Comparison of ENCODE assay signal across 8 mouse cellular contexts in the genomic region with DNA sequence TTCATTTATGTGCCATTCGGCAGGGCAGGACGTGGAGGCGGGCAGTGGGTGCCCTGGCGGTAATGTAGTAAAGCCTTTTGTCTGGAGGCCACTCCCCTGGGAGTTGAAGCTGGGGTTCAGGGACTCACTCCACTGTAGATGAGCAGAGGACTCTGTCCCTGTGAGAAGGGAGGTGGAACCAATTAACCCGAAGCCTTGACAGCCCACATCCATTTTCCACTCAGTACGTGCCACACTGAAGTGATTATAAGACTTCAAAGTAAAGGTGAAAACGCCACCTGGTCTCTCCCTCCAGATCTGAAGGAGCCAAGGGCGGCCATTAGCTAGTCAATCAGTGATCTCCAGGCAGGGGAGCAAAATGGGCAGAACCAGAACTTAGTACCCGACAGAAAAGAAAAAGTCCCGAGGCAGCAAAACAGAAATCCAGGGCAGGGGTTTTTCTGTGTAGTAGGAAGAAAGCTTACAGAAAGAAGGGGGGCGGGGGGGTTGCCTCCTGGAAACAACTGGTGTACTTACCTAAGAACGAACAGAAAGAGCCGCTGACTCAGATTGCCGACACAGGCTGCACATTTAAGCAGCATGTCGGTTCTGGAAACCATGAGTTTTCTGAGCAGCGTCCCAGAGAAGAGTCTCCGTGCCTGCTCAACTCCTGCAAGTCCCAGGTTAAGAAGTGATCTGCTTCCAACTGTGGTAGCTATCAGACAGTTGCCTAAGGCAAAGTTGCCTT. TPM values are rescaled to one million over a fixed set of nuclear protein-coding genes. Genes with fewer than 3 reads are reported as not detected.
DNase-seq lines count a peak whose midpoint lies in the region; ATAC-seq and TF ChIP-seq lines count a peak whose summit lies in the region.

Gene Slc11a2 (minus strand): TSS at position 677 of the 727 bp plus-strand sequence.

- peak within 1 kb of the TSS; percentile 17 for H3K4me3 ChIP-seq in embryonic facial prominence, embryonic 11.5 days (ENCODE audit: low read depth, low read length)
- peak within 1 kb of the TSS; percentile 96 for H3K4me3 ChIP-seq in heart, embryonic 13.5 days
- peak within 1 kb of the TSS; percentile 92 for H3K4me3 ChIP-seq in kidney, embryonic 15.5 days (replicated peaks)
- peak within 1 kb of the TSS; percentile 96 for H3K4me3 ChIP-seq in lung, embryonic 14.5 days (ENCODE audit: low read depth, low read length)
- H3K4me3 ChIP-seq in stomach, postnatal 0 days (ENCODE audit: low read depth, low read length) = peak within 1 kb of the TSS; percentile 86

- no peak for ATAC-seq in embryonic facial prominence, embryonic 11.5 days (replicated peaks; ENCODE audit: insufficient number of reproducible peaks, low FRiP score, low TSS enrichment, low read depth)
- no peak for ATAC-seq in heart, embryonic 13.5 days (ENCODE audit: extremely low read depth, insufficient number of reproducible peaks, low FRiP score, low TSS enrichment)
- ATAC-seq in kidney, embryonic 15.5 days (replicated peaks; ENCODE audit: low FRiP score) = no peak
- ATAC-seq in lung, embryonic 14.5 days (ENCODE audit: insufficient read depth) = no peak
- no peak for ATAC-seq in stomach, postnatal 0 days (ENCODE audit: low FRiP score, low TSS enrichment)

- H3K9ac ChIP-seq in embryonic facial prominence, embryonic 11.5 days (replicated peaks; ENCODE audit: low read length) = peak within 1 kb of the TSS; percentile 8
- H3K9ac ChIP-seq in heart, embryonic 13.5 days = peak within 1 kb of the TSS; percentile 78
- H3K9ac ChIP-seq in kidney, embryonic 15.5 days = peak within 1 kb of the TSS; percentile 59
- peak within 1 kb of the TSS; percentile 36 for H3K9ac ChIP-seq in lung, embryonic 14.5 days
- H3K9ac ChIP-seq in stomach, postnatal 0 days (ENCODE audit: low read length) = peak within 1 kb of the TSS; percentile 53

- 0 out of 2 replicates have a peak, but pooled peaks have one; percentile 1 for TF ChIP-seq CTCF in lung, embryonic 14.5 days (IDR thresholded peaks at IDR 0.05; ENCODE audit: low read depth)
- peak; percentile 1; the same call in 1 of the 2 replicates for TF ChIP-seq CTCF in stomach, postnatal 0 days (IDR thresholded peaks at IDR 0.05; ENCODE audit: low read depth)

- TF ChIP-seq EP300 in stomach, postnatal 0 days (optimal IDR thresholded peaks at IDR 0.05) = no peak

- H3K27ac ChIP-seq in embryonic facial prominence, embryonic 11.5 days (replicated peaks; ENCODE audit: low read depth, low read length) = no peak within 1 kb of the TSS
- no peak within 1 kb of the TSS for H3K27ac ChIP-seq in heart, embryonic 13.5 days (replicated peaks)
- H3K27ac ChIP-seq in kidney, embryonic 15.5 days = peak within 1 kb of the TSS; percentile 81
- no peak within 1 kb of the TSS for H3K27ac ChIP-seq in lung, embryonic 14.5 days (ENCODE audit: low read depth)
- H3K27ac ChIP-seq in stomach, postnatal 0 days (replicated peaks) = 0 out of 2 replicates have a peak within 1 kb of the TSS, but pooled peaks have one; percentile 45

- no peaks in the 10 kb centered on the region for H3K36me3 ChIP-seq in embryonic facial prominence, embryonic 11.5 days (replicated peaks; ENCODE audit: control insufficient read depth, insufficient read depth, low read depth, low read length)
- no peaks in the 10 kb centered on the region for H3K36me3 ChIP-seq in heart, embryonic 13.5 days
- no peaks in the 10 kb centered on the region for H3K36me3 ChIP-seq in kidney, embryonic 15.5 days
- no peaks in the 10 kb centered on the region for H3K36me3 ChIP-seq in lung, embryonic 14.5 days (ENCODE audit: insufficient read depth)
- H3K36me3 ChIP-seq in stomach, postnatal 0 days (ENCODE audit: control insufficient read depth, insufficient read depth, low read length) = no peaks in the 10 kb centered on the region

- no peaks in the 10 kb centered on the region; the same call in 1 of the 2 replicates for H3K27me3 ChIP-seq in embryonic facial prominence, embryonic 11.5 days (ENCODE audit: control insufficient read depth, insufficient read depth, low read length)
- peaks cover 25% of the 10 kb centered on the region for H3K27me3 ChIP-seq in heart, embryonic 13.5 days (replicated peaks)
- peaks cover 15% of the 10 kb centered on the region; the same call in 1 of the 2 replicates for H3K27me3 ChIP-seq in kidney, embryonic 15.5 days
- H3K27me3 ChIP-seq in lung, embryonic 14.5 days (ENCODE audit: insufficient read depth, low read length) = peaks cover 16% of the 10 kb centered on the region
- H3K27me3 ChIP-seq in stomach, postnatal 0 days (ENCODE audit: control insufficient read depth, insufficient read depth, low read length) = no peaks in the 10 kb centered on the region

- no peak for DNase-seq in layer of hippocampus, adult 8-10 months (ENCODE audit: low spot score in 2 of 2)
- no peak for DNase-seq in layer of hippocampus, adult 9-10 months (ENCODE audit: low spot score)
- DNase-seq in embryonic facial prominence, embryonic 11.5 days (ENCODE audit: low spot score) = peak; percentile 36
- DNase-seq in lung, embryonic 14.5 days = peak; percentile 26
- peak; percentile 49 for DNase-seq in stomach, postnatal 0 days (ENCODE audit: low spot score)
- DNase-seq in cerebellum, adult 18-20 months = no peak

- WGBS in embryonic facial prominence, embryonic 11.5 days = 24% methylated on average over 17 of the region's 17 CpGs
- WGBS in heart, embryonic 13.5 days = 28% methylated on average over 17 of the region's 17 CpGs
- 18% methylated on average over 17 of the region's 17 CpGs for WGBS in kidney, embryonic 15.5 days
- WGBS in lung, embryonic 14.5 days = 24% methylated on average over 17 of the region's 17 CpGs
- WGBS in stomach, postnatal 0 days = 25% methylated on average over 17 of the region's 17 CpGs

- no peaks in the 10 kb centered on the region for H3K9me3 ChIP-seq in embryonic facial prominence, embryonic 11.5 days (replicated peaks; ENCODE audit: control insufficient read depth, low read length)
- H3K9me3 ChIP-seq in heart, embryonic 13.5 days = no peaks in the 10 kb centered on the region
- no peaks in the 10 kb centered on the region for H3K9me3 ChIP-seq in kidney, embryonic 15.5 days (replicated peaks)
- no peaks in the 10 kb centered on the region for H3K9me3 ChIP-seq in lung, embryonic 14.5 days (ENCODE audit: low read depth, low read length)
- H3K9me3 ChIP-seq in stomach, postnatal 0 days (ENCODE audit: control insufficient read depth, low read length) = no peaks in the 10 kb centered on the region

- H3K4me1 ChIP-seq in embryonic facial prominence, embryonic 11.5 days (ENCODE audit: control insufficient read depth, insufficient read depth, low read length) = peaks cover 3% of the 10 kb centered on the region; the same call in 1 of the 2 replicates
- H3K4me1 ChIP-seq in heart, embryonic 13.5 days = peaks cover 45% of the 10 kb centered on the region
- peaks cover 50% of the 10 kb centered on the region for H3K4me1 ChIP-seq in kidney, embryonic 15.5 days
- 0 out of 2 replicates have a peak, but pooled peaks cover 6% of the 10 kb centered on the region for H3K4me1 ChIP-seq in lung, embryonic 14.5 days (ENCODE audit: insufficient read depth)
- no peaks in the 10 kb centered on the region; the same call in 1 of the 2 replicates for H3K4me1 ChIP-seq in stomach, postnatal 0 days (replicated peaks; ENCODE audit: control insufficient read depth, insufficient read depth)

- peak within 1 kb of the TSS; percentile 90 for H3K4me2 ChIP-seq in embryonic facial prominence, embryonic 11.5 days (ENCODE audit: low read depth, low read length)
- H3K4me2 ChIP-seq in heart, embryonic 13.5 days = peak within 1 kb of the TSS; percentile 100
- H3K4me2 ChIP-seq in kidney, embryonic 15.5 days = peak within 1 kb of the TSS; percentile 97
- peak within 1 kb of the TSS; percentile 94 for H3K4me2 ChIP-seq in lung, embryonic 14.5 days
- peak within 1 kb of the TSS; percentile 94 for H3K4me2 ChIP-seq in stomach, postnatal 0 days (replicated peaks; ENCODE audit: low read depth)

RNA-seq across cellular contexts. Expression of gene Slc11a2, which starts in this region (rescaled TPM):
- 10 to 100 TPM; 54.1 to 68.5 (median 60.4) TPM for total RNA-seq in layer of hippocampus, adult 8-10 months (2022)
- 18.3 and 18.8 TPM in 2 replicates for polyA plus RNA-seq in embryonic facial prominence, embryonic 11.5 days (2014; fragmentation: Nextera tagmentation; extraction: Ambion mirVana)
- 12.8 and 13.2 TPM in 2 replicates for polyA plus RNA-seq in heart, embryonic 13.5 days (2015; fragmentation: Nextera tagmentation; extraction: Ambion mirVana)
- 26.8 and 28.2 TPM in 2 replicates for polyA plus RNA-seq in kidney, embryonic 15.5 days (2015; fragmentation: Nextera tagmentation; extraction: Ambion mirVana)
- polyA plus RNA-seq in lung, embryonic 14.5 days (2014; fragmentation: Nextera tagmentation; extraction: Ambion mirVana) = 17.8 and 21.6 TPM in 2 replicates
- 12.2 and 15.8 TPM in 2 replicates for polyA plus RNA-seq in stomach, postnatal 0 days (2015; fragmentation: Nextera tagmentation; extraction: Ambion mirVana)

Comparison
In these comparisons a context has a peak if more than half of its experiments do, and no peak if none do; other contexts are left out.
1. DNase-seq: peak in embryonic facial prominence, embryonic 11.5 days (single experiment), lung, embryonic 14.5 days (single experiment) and stomach, postnatal 0 days (single experiment); none in layer of hippocampus, adult 8-10 months (0 of 2), layer of hippocampus, adult 9-10 months (single experiment) and cerebellum, adult 18-20 months (0 of 2).
2. H3K27ac ChIP-seq: peak in kidney, embryonic 15.5 days (single experiment) and stomach, postnatal 0 days (single experiment); none in embryonic facial prominence, embryonic 11.5 days (single experiment), heart, embryonic 13.5 days (single experiment) and lung, embryonic 14.5 days (single experiment).
3. H3K4me3 ChIP-seq: peak in every context shown above with its lines; median percentile 96 in heart, embryonic 13.5 days; 96 in lung, embryonic 14.5 days; 92 in kidney, embryonic 15.5 days; 86 in stomach, postnatal 0 days; 17 in embryonic facial prominence, embryonic 11.5 days.
4. H3K9ac ChIP-seq: peak in every context shown above with its lines; median percentile 78 in heart, embryonic 13.5 days; 59 in kidney, embryonic 15.5 days; 53 in stomach, postnatal 0 days; 36 in lung, embryonic 14.5 days; 8 in embryonic facial prominence, embryonic 11.5 days.
5. Peak in every context shown above with its lines, with median percentiles within 50 percentile points of each other: H3K4me2 ChIP-seq.